Mouse (Mus musculus): ENCODE data around the gene 2610507B11Rik. TPM values are rescaled to one million over a fixed set of nuclear protein-coding genes. Genes with fewer than 3 reads are reported as not detected.
A peak's percentile ranks its signal among the peaks of the same experiment; 100 is the strongest.

2610507B11Rik gene
- total and polyA plus RNA-seq, 3 experiments, result 75.8 to 80.5 (median 77.6) TPM

GRCm38 (mm10) chr11:78260489-78261258 lies 878 bp upstream of the 2610507B11Rik start (continued):
- peak; percentile 47; the same call in 1 of the 2 replicates for TF ChIP-seq TCF12 (IDR thresholded peaks at IDR 0.05; ENCODE audit: low read depth, low read length)
- no peak for TF ChIP-seq POLR2A (IDR thresholded peaks at IDR 0.05; ENCODE audit: control insufficient read depth in 1 of 2, insufficient read depth in 1 of 2, low read depth in 1 of 2, low read length in 2 of 2, poor library complexity in 1 of 2)
- peak; percentile 90 for TF ChIP-seq ETS1 (IDR thresholded peaks at IDR 0.05; ENCODE audit: low read depth, low read length)

DNA sequence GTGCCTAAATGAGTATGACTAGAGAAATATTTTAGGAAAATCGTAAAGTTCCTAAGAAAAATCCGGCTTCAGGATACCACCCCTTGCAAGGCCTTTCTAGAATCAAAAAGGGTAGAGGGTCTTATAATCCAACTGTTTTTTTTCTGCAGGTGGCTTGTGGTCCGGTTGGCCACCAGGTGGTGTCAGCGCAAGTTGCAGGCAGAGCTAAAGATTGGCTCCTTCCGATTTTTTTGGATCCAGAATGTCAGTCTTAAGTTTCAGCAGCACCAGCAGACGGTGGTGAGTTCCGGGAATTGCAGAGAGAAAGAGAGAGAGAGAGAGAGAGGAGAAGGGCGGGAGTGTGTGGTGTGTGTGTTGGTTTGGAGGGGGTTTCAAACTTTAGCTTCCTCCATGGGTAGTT lies 998 bp downstream of the 2610507B11Rik start:
- Histone ChIP-seq H3K36me3 (ENCODE audit: control insufficient read depth in 1 of 2, insufficient read depth in 2 of 2, low read length in 2 of 2) (peaks cover 11 to 13% of the 10 kb centered on the region in 2 experiments), H3K9me3 (replicated peaks; ENCODE audit: insufficient read depth, low read length) (no peaks in the 10 kb centered on the region), H3K27ac (ENCODE audit: control insufficient read depth, low read depth, low read length) (no peak overlapping the region), H3K4me3 (ENCODE audit: control insufficient read depth in 1 of 2, insufficient read depth in 1 of 2, low read depth in 2 of 2, low read length in 2 of 2) (peak overlapping the region; percentile 95 to 96), H3K27me3 (ENCODE audit: control insufficient read depth in 1 of 2, insufficient read depth in 2 of 2, low read length in 2 of 2) (no peaks in the 10 kb centered on the region), H3K4me1 (ENCODE audit: control insufficient read depth in 1 of 2, insufficient read depth in 2 of 2, low read length in 2 of 2) (peaks cover 4 to 6% of the 10 kb centered on the region in 2 experiments; a peak in 3 of 4 replicates), H3K9ac (ENCODE audit: control insufficient read depth, low read depth, low read length, poor library complexity, severe bottlenecking) (peak overlapping the region; percentile 98), H3K79me2 (ENCODE audit: control insufficient read depth, insufficient read depth, low read length, poor library complexity) (peaks cover 8% of the 10 kb centered on the region)
- peak; percentile 89 for DNase-seq (ENCODE audit: low read depth, low spot score)
- TF ChIP-seq GATA1 (IDR thresholded peaks at IDR 0.05; ENCODE audit: low read depth, low read length), result no peak
- peak; percentile 25 for TF ChIP-seq RAD21 (IDR thresholded peaks at IDR 0.05; ENCODE audit: low read depth, low read length)
- TF ChIP-seq RCOR1 (IDR thresholded peaks at IDR 0.05; ENCODE audit: low read depth, low read length), result no peak
- TF ChIP-seq MXI1 (IDR thresholded peaks at IDR 0.05; ENCODE audit: low read depth, low read length), result peak; percentile 62
- TF ChIP-seq MEF2A (IDR thresholded peaks at IDR 0.05; ENCODE audit: extremely low read depth, insufficient replicate concordance, low read depth, low read length, poor library complexity, severe bottlenecking), result no peak
- no peak for TF ChIP-seq NRF1 (IDR thresholded peaks at IDR 0.05; ENCODE audit: insufficient read depth, low read depth, low read length, poor library complexity, severe bottlenecking)
- TF ChIP-seq E2F4 (IDR thresholded peaks at IDR 0.05; ENCODE audit: borderline replicate concordance, low read depth, low read length), result no peak
- no peak for TF ChIP-seq EP300 (IDR thresholded peaks at IDR 0.05; ENCODE audit: low read depth in 1 of 2, low read length in 2 of 2)
- 0 out of 2 replicates have a peak, but pooled peaks have one; percentile 28 for TF ChIP-seq ELF1 (IDR thresholded peaks at IDR 0.05; ENCODE audit: low read depth, low read length)
- no peak for TF ChIP-seq POLR2AphosphoS2 (IDR thresholded peaks at IDR 0.05; ENCODE audit: low read length)
- TF ChIP-seq MYC (IDR thresholded peaks at IDR 0.05; ENCODE audit: low read depth, low read length), result 0 out of 2 replicates have a peak, but pooled peaks have one; percentile 44
- no peak for TF ChIP-seq TCF12 (IDR thresholded peaks at IDR 0.05; ENCODE audit: low read depth, low read length)
- TF ChIP-seq HCFC1 (IDR thresholded peaks at IDR 0.05; ENCODE audit: low read depth, low read length), result peak; percentile 51
- no peak for TF ChIP-seq ZMIZ1 (IDR thresholded peaks at IDR 0.05; ENCODE audit: low read depth, low read length)
- TF ChIP-seq UBTF (IDR thresholded peaks at IDR 0.05; ENCODE audit: borderline replicate concordance, insufficient read depth, low read depth, low read length), result no peak
- TF ChIP-seq MAFK (IDR thresholded peaks at IDR 0.05; ENCODE audit: borderline replicate concordance, low read depth, low read length), result no peak
- TF ChIP-seq ZNF384 (IDR thresholded peaks at IDR 0.05; ENCODE audit: low read depth, low read length), result peak; percentile 91
- no peak for TF ChIP-seq KAT2A (conservative IDR thresholded peaks at IDR 0.05; ENCODE audit: low read depth, low read length)
- no peak for TF ChIP-seq BHLHE40 (IDR thresholded peaks at IDR 0.05; ENCODE audit: borderline replicate concordance, low read depth, low read length)
- TF ChIP-seq SMC3 (IDR thresholded peaks at IDR 0.05; ENCODE audit: low read depth, low read length), result peak; percentile 65
- TF ChIP-seq ZC3H11A (IDR thresholded peaks at IDR 0.05; ENCODE audit: low read depth, low read length), result peak; percentile 9; the same call in 1 of the 2 replicates
- no peak for TF ChIP-seq CHD1 (IDR thresholded peaks at IDR 0.05; ENCODE audit: low read depth, low read length)
- peak; percentile 75 for TF ChIP-seq SIN3A (IDR thresholded peaks at IDR 0.05; ENCODE audit: low read length)
- TF ChIP-seq CTCF (IDR thresholded peaks at IDR 0.05 in 2 of 3, conservative IDR thresholded peaks at IDR 0.05 in 1 of 3; ENCODE audit: control insufficient read depth in 1 of 3, insufficient read depth in 1 of 3, low read depth in 2 of 3, low read length in 3 of 3, poor library complexity in 1 of 3, severe bottlenecking in 1 of 3), result peak; percentile 68 to 82 (median 82)
- no peak for TF ChIP-seq POLR2A (IDR thresholded peaks at IDR 0.05; ENCODE audit: control insufficient read depth in 1 of 2, insufficient read depth in 1 of 2, low read depth in 1 of 2, low read length in 2 of 2, poor library complexity in 1 of 2)

Measured in MEL (cell line).